Mouse (Mus musculus) gonadal fat pad, adult 2 months (tissue): ENCODE data around the gene Hcn2. TPM values are rescaled to one million over a fixed set of nuclear protein-coding genes. Genes with fewer than 3 reads are reported as not detected.

ENCODE experiments used
- DNase-seq: peaks from one replicate; pipeline ENCODE4 v3.0.0-alpha.2; 2012; ENCODE audit warnings: low read depth
- polyA plus RNA-seq: library from polyadenylated mRNA; depleted of rRNA; stranded (reverse); fragments of >200 nt; gene quantifications from 2 replicates; pipeline ENCODE4 v1.2.3, GENCODE M21; 2012; rRNA removed

Gene Hcn2
- polyA plus RNA-seq, 1 experiment = 1.8 TPM

GRCm38 (mm10) chr10:79773208-79773607 is 56.8 kb downstream of the Hcn2 start:
- DNase-seq = no peak

GRCm38 (mm10) chr10:79774486-79775279 is 58.2 kb downstream of the Hcn2 start:
- DNase-seq = no peak

- no peak for DNase-seq
Observed at GRCm38 (mm10) chr10:79777103-79777531, 60.7 kb downstream of the Hcn2 start, which contains the start of gene Fstl3. Gene Fstl3, plus strand, starts transcription at chr10:79777272.

- no peak for DNase-seq
Observed at GRCm38 (mm10) chr10:79778006-79778405, 61.6 kb downstream of the Hcn2 start.

- no peak for DNase-seq
Observed at GRCm38 (mm10) chr10:79779193-79779592, 62.8 kb downstream of the Hcn2 start.

GRCm38 (mm10) chr10:79779784-79780663 is 63.6 kb downstream of the Hcn2 start:
- DNase-seq = peak; percentile 81

GRCm38 (mm10) chr10:79780664-79781015 is 64.2 kb downstream of the Hcn2 start:
- DNase-seq = no peak

- no peak for DNase-seq
Observed at GRCm38 (mm10) chr10:79781139-79781538, 64.7 kb downstream of the Hcn2 start.

- DNase-seq = no peak
Observed at GRCm38 (mm10) chr10:79781956-79782355, 65.5 kb downstream of the Hcn2 start.

- no peak for DNase-seq
Observed at GRCm38 (mm10) chr10:79783050-79783449, 66.6 kb downstream of the Hcn2 start.

- no peak for DNase-seq
Observed at GRCm38 (mm10) chr10:79783920-79784800, 67.7 kb downstream of the Hcn2 start.

Other genes starting within 250 kb of the Hcn2 start
- not detected in 2 replicates for gene Vmn2r83, start 247.9 kb upstream of the Hcn2 start, polyA plus RNA-seq
- gene Plpp2, start 182.8 kb upstream of the Hcn2 start, polyA plus RNA-seq = 38.2 and 43.0 TPM in 2 replicates
- 48.4 and 58.7 TPM in 2 replicates for gene Mier2, start 161.4 kb upstream of the Hcn2 start, polyA plus RNA-seq
- gene Theg, start 129.3 kb upstream of the Hcn2 start, polyA plus RNA-seq = 1.3 and 2.1 TPM in 2 replicates
- gene C2cd4c, start 102.6 kb upstream of the Hcn2 start, polyA plus RNA-seq = 0.16 and 0.23 TPM in 2 replicates
- gene Shc2, start 78.7 kb upstream of the Hcn2 start, polyA plus RNA-seq = 4.1 and 5.2 TPM in 2 replicates
- not detected in 2 replicates for gene Odf3l2, start 70.9 kb upstream of the Hcn2 start, polyA plus RNA-seq
- gene Madcam1, start 52.1 kb upstream of the Hcn2 start, polyA plus RNA-seq = 0.32 and 0.35 TPM in 2 replicates
- 52.4 and 53.2 TPM in 2 replicates for gene Tpgs1, start 47.3 kb upstream of the Hcn2 start, polyA plus RNA-seq
- gene Cdc34, start 34.4 kb upstream of the Hcn2 start, polyA plus RNA-seq = 125 and 180 TPM in 2 replicates
- 0.24 and 0.42 TPM in 2 replicates for gene Gzmm, start 27.6 kb upstream of the Hcn2 start, polyA plus RNA-seq
- 595 and 686 TPM in 2 replicates for gene Bsg, start 12.1 kb upstream of the Hcn2 start, polyA plus RNA-seq
- 39.4 and 48.1 TPM in 2 replicates for gene Polrmt, start 29.9 kb downstream of the Hcn2 start, polyA plus RNA-seq
- not detected in 2 replicates for gene Fgf22, start 38.4 kb downstream of the Hcn2 start, polyA plus RNA-seq
- 80.0 and 102 TPM in 2 replicates for gene Rnf126, start 50.3 kb downstream of the Hcn2 start, polyA plus RNA-seq
- 41.0 and 43.3 TPM in 2 replicates for gene Fstl3, start 60.6 kb downstream of the Hcn2 start, polyA plus RNA-seq
- gene Prss57, start 74.3 kb downstream of the Hcn2 start, polyA plus RNA-seq = 0.13 and 0.23 TPM in 2 replicates
- 49.8 and 51.9 TPM in 2 replicates for gene Palm, start 76.9 kb downstream of the Hcn2 start, polyA plus RNA-seq
- 0.59 and 0.86 TPM in 2 replicates for gene Misp, start 104.4 kb downstream of the Hcn2 start, polyA plus RNA-seq
- 207 and 326 TPM in 2 replicates for gene Ptbp1, start 137.8 kb downstream of the Hcn2 start, polyA plus RNA-seq
- 6.6 and 7.0 TPM in 2 replicates for gene Prtn3, start 157.8 kb downstream of the Hcn2 start, polyA plus RNA-seq
- gene Plppr3, start 158.0 kb downstream of the Hcn2 start, polyA plus RNA-seq = 10.3 and 11.5 TPM in 2 replicates
- 0.56 and 0.74 TPM in 2 replicates for gene Elane, start 169.6 kb downstream of the Hcn2 start, polyA plus RNA-seq
- gene Cfd, start 174.2 kb downstream of the Hcn2 start, polyA plus RNA-seq = 6,877 and 11,546 TPM in 2 replicates
- 66.8 and 67.5 TPM in 2 replicates for gene Med16, start 192.3 kb downstream of the Hcn2 start, polyA plus RNA-seq
- gene Gm26602, start 194.2 kb downstream of the Hcn2 start, polyA plus RNA-seq = not detected in 2 replicates
- gene Kiss1r, start 200.3 kb downstream of the Hcn2 start, polyA plus RNA-seq = 7.9 and 8.3 TPM in 2 replicates
- gene R3hdm4, start 204.6 kb downstream of the Hcn2 start, polyA plus RNA-seq = 106 and 120 TPM in 2 replicates
- 3.2 and 3.7 TPM in 2 replicates for gene Arid3a, start 210.4 kb downstream of the Hcn2 start, polyA plus RNA-seq
- 33.0 and 42.6 TPM in 2 replicates for gene Wdr18, start 243.5 kb downstream of the Hcn2 start, polyA plus RNA-seq